Mouse (Mus musculus): ENCODE measurements at regions not wholly inside any gene's neighbourhood (a gene's known extent, or its start where the extent isn't known, plus 50 kb on each side); places are given as distances from the start of the nearest gene placed in this dataset.

DNA sequence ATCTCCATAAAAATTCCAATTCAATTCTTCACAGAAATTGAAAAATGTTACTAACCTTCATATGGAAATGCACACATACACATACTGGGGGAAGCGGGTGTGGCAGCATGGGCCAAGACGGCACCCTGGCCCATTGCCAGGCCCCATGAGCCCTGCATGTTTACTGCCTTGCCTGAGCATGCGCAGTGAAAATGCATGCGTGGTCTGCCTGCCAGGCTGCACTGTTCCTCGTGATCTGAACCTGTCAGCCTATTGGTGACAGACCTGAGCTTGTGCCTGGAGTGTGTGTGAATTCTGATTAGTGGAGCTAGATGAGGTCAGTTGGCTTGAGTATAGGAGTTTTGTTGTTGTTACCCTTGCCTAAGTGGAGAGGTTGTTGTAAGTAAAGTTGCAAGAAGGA lies 167.9 kb downstream of the Tm2d1 start:
- WGBS: 94% methylated on average over 5 of the region's 5 CpGs
- Histone ChIP-seq H3K27ac (replicated peaks; ENCODE audit: low read depth, low read length) (no peak overlapping the region), H3K4me1 (ENCODE audit: control insufficient read depth, insufficient read depth, low read length) (no peaks in the 10 kb centered on the region), H3K4me3 (ENCODE audit: low read depth, low read length) (no peak overlapping the region), H3K9me3 (replicated peaks; ENCODE audit: control insufficient read depth, low read length) (no peaks in the 10 kb centered on the region), H3K4me2 (ENCODE audit: low read depth, low read length) (no peak overlapping the region), H3K36me3 (replicated peaks; ENCODE audit: control insufficient read depth, insufficient read depth, low read depth, low read length) (no peaks in the 10 kb centered on the region), H3K27me3 (ENCODE audit: control insufficient read depth, insufficient read depth, low read length) (no peaks in the 10 kb centered on the region), H3K9ac (replicated peaks; ENCODE audit: low read length) (no peak overlapping the region)
- ATAC-seq (replicated peaks; ENCODE audit: insufficient number of reproducible peaks, low FRiP score, low TSS enrichment, low read depth): no peak
- DNase-seq (ENCODE audit: low spot score): no peak

- H3K4me1 ChIP-seq (ENCODE audit: control insufficient read depth, insufficient read depth, low read length): no peaks in the 10 kb centered on the region
- ATAC-seq (replicated peaks; ENCODE audit: insufficient number of reproducible peaks, low FRiP score, low TSS enrichment, low read depth): no peak
- H3K4me3 ChIP-seq (ENCODE audit: low read depth, low read length): no peak overlapping the region
- H3K9me3 ChIP-seq (replicated peaks; ENCODE audit: control insufficient read depth, low read length): no peaks in the 10 kb centered on the region
- no peak overlapping the region for H3K4me2 ChIP-seq (ENCODE audit: low read depth, low read length)
- no peaks in the 10 kb centered on the region for H3K27me3 ChIP-seq (ENCODE audit: control insufficient read depth, insufficient read depth, low read length)
- no peak for DNase-seq (ENCODE audit: low spot score)
- no peak overlapping the region for H3K27ac ChIP-seq (replicated peaks; ENCODE audit: low read depth, low read length)
- WGBS: 90% methylated on average over 8 of the region's 8 CpGs
- H3K36me3 ChIP-seq (replicated peaks; ENCODE audit: control insufficient read depth, insufficient read depth, low read depth, low read length): no peaks in the 10 kb centered on the region
- no peak overlapping the region for H3K9ac ChIP-seq (replicated peaks; ENCODE audit: low read length)
These were observed 175.7 kb downstream of the Tm2d1 start for GRCm38 (mm10) chr4:98207446-98207845.

- H3K4me2 ChIP-seq (ENCODE audit: low read depth, low read length): no peak overlapping the region
- H3K9me3 ChIP-seq (replicated peaks; ENCODE audit: control insufficient read depth, low read length): no peaks in the 10 kb centered on the region
- H3K36me3 ChIP-seq (replicated peaks; ENCODE audit: control insufficient read depth, insufficient read depth, low read depth, low read length): no peaks in the 10 kb centered on the region
- no peaks in the 10 kb centered on the region for H3K4me1 ChIP-seq (ENCODE audit: control insufficient read depth, insufficient read depth, low read length)
- H3K27me3 ChIP-seq (ENCODE audit: control insufficient read depth, insufficient read depth, low read length): no peaks in the 10 kb centered on the region
- WGBS: 50% methylated on average over 6 of the region's 6 CpGs
- ATAC-seq (replicated peaks; ENCODE audit: insufficient number of reproducible peaks, low FRiP score, low TSS enrichment, low read depth) (no peak), DNase-seq (ENCODE audit: low spot score) (no peak)
- no peak overlapping the region for H3K27ac ChIP-seq (replicated peaks; ENCODE audit: low read depth, low read length)
- H3K9ac ChIP-seq (replicated peaks; ENCODE audit: low read length): no peak overlapping the region
- H3K4me3 ChIP-seq (ENCODE audit: low read depth, low read length): no peak overlapping the region
These were observed 176.7 kb downstream of the Tm2d1 start for GRCm38 (mm10) chr4:98206245-98206970.

DNA sequence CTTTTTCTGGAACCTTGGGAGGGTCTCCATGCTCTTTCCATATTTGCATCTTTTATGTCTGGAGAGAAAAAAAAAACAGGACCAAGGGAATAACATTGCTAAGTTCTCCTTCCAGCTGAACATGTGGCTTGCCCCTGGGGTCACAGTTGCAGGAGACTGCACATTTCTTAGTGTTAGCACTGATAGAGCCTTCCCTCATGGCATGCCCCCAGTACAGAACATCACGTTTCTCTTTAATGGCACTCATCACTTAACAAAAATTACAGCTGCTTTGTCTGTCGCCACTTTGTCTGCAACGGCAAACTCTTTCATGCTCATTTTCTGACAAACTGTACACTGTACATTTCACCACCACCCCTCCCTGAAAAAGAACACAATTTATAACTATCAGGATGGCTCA lies 180.0 kb downstream of the Tm2d1 start:
- WGBS: 81% methylated on average over 3 of the region's 3 CpGs
- H3K4me2 ChIP-seq (ENCODE audit: low read depth, low read length): no peak overlapping the region
- no peak overlapping the region for H3K4me3 ChIP-seq (ENCODE audit: low read depth, low read length)
- no peak overlapping the region for H3K27ac ChIP-seq (replicated peaks; ENCODE audit: low read depth, low read length)
- H3K9ac ChIP-seq (replicated peaks; ENCODE audit: low read length): no peak overlapping the region
- no peaks in the 10 kb centered on the region for H3K4me1 ChIP-seq (ENCODE audit: control insufficient read depth, insufficient read depth, low read length)
- ATAC-seq (replicated peaks; ENCODE audit: insufficient number of reproducible peaks, low FRiP score, low TSS enrichment, low read depth): no peak
- no peaks in the 10 kb centered on the region for H3K27me3 ChIP-seq (ENCODE audit: control insufficient read depth, insufficient read depth, low read length)
- no peak for DNase-seq (ENCODE audit: low spot score)
- no peaks in the 10 kb centered on the region for H3K9me3 ChIP-seq (replicated peaks; ENCODE audit: control insufficient read depth, low read length)
- no peaks in the 10 kb centered on the region for H3K36me3 ChIP-seq (replicated peaks; ENCODE audit: control insufficient read depth, insufficient read depth, low read depth, low read length)

DNA sequence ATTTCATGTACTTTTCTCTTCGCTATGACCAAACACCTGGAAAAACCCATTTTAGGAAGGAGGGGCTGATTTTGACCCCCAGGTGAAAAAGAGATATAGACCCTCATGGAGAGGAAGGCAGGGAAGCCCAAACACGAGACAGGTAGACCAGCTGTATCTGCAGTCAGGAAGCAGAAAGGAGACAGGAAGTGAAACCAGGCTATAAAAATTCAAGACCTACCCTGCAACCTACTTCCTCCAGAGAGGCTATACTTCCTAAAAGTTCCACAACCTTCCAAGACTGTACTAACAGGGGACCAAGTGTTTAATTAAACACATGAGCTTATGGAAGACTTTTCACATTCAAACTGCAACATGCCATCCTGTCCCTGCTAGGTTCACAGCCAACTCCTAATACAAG lies 180.9 kb downstream of the Tm2d1 start:
- Histone ChIP-seq H3K4me3 (ENCODE audit: low read depth, low read length) (no peak overlapping the region), H3K9ac (replicated peaks; ENCODE audit: low read length) (no peak overlapping the region), H3K9me3 (replicated peaks; ENCODE audit: control insufficient read depth, low read length) (no peaks in the 10 kb centered on the region), H3K27me3 (ENCODE audit: control insufficient read depth, insufficient read depth, low read length) (no peaks in the 10 kb centered on the region), H3K27ac (replicated peaks; ENCODE audit: low read depth, low read length) (no peak overlapping the region), H3K4me2 (ENCODE audit: low read depth, low read length) (no peak overlapping the region), H3K36me3 (replicated peaks; ENCODE audit: control insufficient read depth, insufficient read depth, low read depth, low read length) (no peaks in the 10 kb centered on the region), H3K4me1 (ENCODE audit: control insufficient read depth, insufficient read depth, low read length) (no peaks in the 10 kb centered on the region)
- WGBS: 86% methylated on average over 2 of the region's 2 CpGs
- ATAC-seq (replicated peaks; ENCODE audit: insufficient number of reproducible peaks, low FRiP score, low TSS enrichment, low read depth) (no peak), DNase-seq (ENCODE audit: low spot score) (no peak)

- ATAC-seq (replicated peaks; ENCODE audit: insufficient number of reproducible peaks, low FRiP score, low TSS enrichment, low read depth) (no peak), DNase-seq (ENCODE audit: low spot score) (no peak)
- Histone ChIP-seq H3K9ac (replicated peaks; ENCODE audit: low read length) (no peak overlapping the region), H3K9me3 (replicated peaks; ENCODE audit: control insufficient read depth, low read length) (no peaks in the 10 kb centered on the region), H3K27ac (replicated peaks; ENCODE audit: low read depth, low read length) (no peak overlapping the region), H3K27me3 (ENCODE audit: control insufficient read depth, insufficient read depth, low read length) (no peaks in the 10 kb centered on the region), H3K4me3 (ENCODE audit: low read depth, low read length) (no peak overlapping the region), H3K4me1 (ENCODE audit: control insufficient read depth, insufficient read depth, low read length) (no peaks in the 10 kb centered on the region), H3K36me3 (replicated peaks; ENCODE audit: control insufficient read depth, insufficient read depth, low read depth, low read length) (no peaks in the 10 kb centered on the region), H3K4me2 (ENCODE audit: low read depth, low read length) (no peak overlapping the region)
- WGBS: 78% methylated on average over 3 of the region's 3 CpGs
These were observed 182.0 kb downstream of the Tm2d1 start for GRCm38 (mm10) chr4:98201102-98201501.

DNA sequence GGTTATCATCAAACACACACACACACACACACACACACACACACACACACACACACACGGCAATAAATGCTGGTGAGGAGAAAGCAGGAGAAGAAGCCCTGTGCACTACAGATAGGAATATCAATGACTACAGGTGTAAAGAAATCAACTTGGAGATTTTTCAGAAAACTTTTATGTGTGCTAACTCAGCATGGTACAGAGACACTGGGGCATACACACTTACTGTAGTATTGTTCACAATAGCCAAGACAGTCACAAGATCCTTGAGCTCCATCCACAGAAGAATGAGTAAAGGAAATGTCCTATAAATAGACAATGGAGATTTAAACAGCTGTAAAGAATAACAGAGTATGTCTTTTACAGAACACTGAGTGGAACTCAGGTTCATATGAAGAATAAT lies 182.4 kb downstream of the Tm2d1 start:
- Histone ChIP-seq H3K9ac (replicated peaks; ENCODE audit: low read length) (no peak overlapping the region), H3K4me1 (ENCODE audit: control insufficient read depth, insufficient read depth, low read length) (no peaks in the 10 kb centered on the region), H3K9me3 (replicated peaks; ENCODE audit: control insufficient read depth, low read length) (no peaks in the 10 kb centered on the region), H3K27me3 (ENCODE audit: control insufficient read depth, insufficient read depth, low read length) (no peaks in the 10 kb centered on the region), H3K27ac (replicated peaks; ENCODE audit: low read depth, low read length) (no peak overlapping the region), H3K4me3 (ENCODE audit: low read depth, low read length) (no peak overlapping the region), H3K4me2 (ENCODE audit: low read depth, low read length) (no peak overlapping the region), H3K36me3 (replicated peaks; ENCODE audit: control insufficient read depth, insufficient read depth, low read depth, low read length) (no peaks in the 10 kb centered on the region)
- ATAC-seq (replicated peaks; ENCODE audit: insufficient number of reproducible peaks, low FRiP score, low TSS enrichment, low read depth) (no peak), DNase-seq (ENCODE audit: low spot score) (no peak)
- 100% methylated on average over 1 of the region's 1 CpGs for WGBS

DNA sequence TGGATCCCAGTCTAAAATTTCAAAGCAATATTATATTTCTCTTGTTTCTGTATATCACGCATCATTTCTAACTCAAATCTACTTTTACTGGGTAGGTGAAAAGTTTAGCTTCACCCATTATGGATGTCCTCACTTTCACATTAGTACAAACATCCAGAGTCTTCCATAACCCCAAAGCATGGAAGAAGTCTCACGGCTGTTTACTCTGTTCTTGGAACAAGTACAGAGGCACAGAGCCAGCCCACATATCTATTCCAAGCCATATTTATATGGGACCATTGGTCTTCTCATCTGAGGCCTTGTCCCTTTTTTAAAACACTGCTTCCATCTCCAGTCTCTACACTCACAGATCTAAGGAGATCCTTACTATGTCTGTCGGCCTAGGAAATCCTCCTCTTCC lies 192.8 kb downstream of the Tm2d1 start:
- no peak for ATAC-seq (replicated peaks; ENCODE audit: insufficient number of reproducible peaks, low FRiP score, low TSS enrichment, low read depth)
- H3K27me3 ChIP-seq (ENCODE audit: control insufficient read depth, insufficient read depth, low read length): no peaks in the 10 kb centered on the region

More for the DNA sequence above, 192.8 kb downstream of the Tm2d1 start:
- DNase-seq (ENCODE audit: low spot score): no peak
- Histone ChIP-seq H3K4me1 (ENCODE audit: control insufficient read depth, insufficient read depth, low read length) (no peaks in the 10 kb centered on the region), H3K4me2 (ENCODE audit: low read depth, low read length) (no peak overlapping the region), H3K9ac (replicated peaks; ENCODE audit: low read length) (no peak overlapping the region), H3K27ac (replicated peaks; ENCODE audit: low read depth, low read length) (no peak overlapping the region), H3K4me3 (ENCODE audit: low read depth, low read length) (no peak overlapping the region), H3K36me3 (replicated peaks; ENCODE audit: control insufficient read depth, insufficient read depth, low read depth, low read length) (no peaks in the 10 kb centered on the region), H3K9me3 (replicated peaks; ENCODE audit: control insufficient read depth, low read length) (no peaks in the 10 kb centered on the region)
- WGBS: 94% methylated on average over 3 of the region's 3 CpGs
